Mouse (Mus musculus): ENCODE results near the gene Ncoa1. TPM values are rescaled to one million over a fixed set of nuclear protein-coding genes. Genes with fewer than 3 reads are reported as not detected.
"Not testable (repeated sequence)": the region's sequence is repeated elsewhere in the genome, so short reads cannot be mapped to it uniquely, and the experiment has no call there.

Ncoa1 gene
- total and polyA plus RNA-seq, 2 experiments from 2014 or later, result 7.8 to 15.6 TPM

DNA sequence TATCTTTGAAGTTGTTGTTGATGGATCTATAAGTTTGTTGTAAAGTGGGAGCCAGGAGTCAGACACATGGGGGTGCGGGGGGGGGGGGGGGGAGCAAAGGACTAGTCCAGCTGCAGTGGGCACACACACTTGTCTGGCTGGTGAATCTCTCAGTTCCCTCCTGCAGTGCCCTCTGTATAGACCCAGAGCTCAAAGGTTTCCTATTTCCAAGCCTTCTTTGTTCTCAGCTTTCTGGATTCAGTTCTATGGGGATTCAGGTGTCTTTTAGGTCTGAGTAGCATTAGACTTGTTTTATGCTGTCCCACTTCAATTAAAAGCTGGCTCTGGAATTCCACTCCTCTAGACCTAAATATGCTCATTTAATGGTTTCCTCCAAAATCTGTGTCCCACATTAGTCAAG, 117.5 kb downstream of the Ncoa1 start:
- no peak overlapping the region for H3K4me2 ChIP-seq (ENCODE audit: low read depth, low read length)
- DNase-seq (ENCODE audit: low spot score), result no peak
- no peak for ATAC-seq (ENCODE audit: insufficient read depth, low read depth)
- no peaks in the 10 kb centered on the region for H3K27me3 ChIP-seq (ENCODE audit: control insufficient read depth, insufficient read depth, low read length)
- no peaks in the 10 kb centered on the region for H3K9me3 ChIP-seq (replicated peaks; ENCODE audit: control insufficient read depth, low read length)
- H3K27ac ChIP-seq (ENCODE audit: low read depth), result no peak overlapping the region
- H3K4me1 ChIP-seq (ENCODE audit: control insufficient read depth, insufficient read depth), result peaks cover 3% of the 10 kb centered on the region; the same call in 1 of the 2 replicates
- no peak overlapping the region for H3K9ac ChIP-seq (replicated peaks; ENCODE audit: low read depth, low read length)
- WGBS, result no CpG with 5 or more reads among the region's 1 CpGs
- no peak overlapping the region for H3K4me3 ChIP-seq (ENCODE audit: low read depth, low read length)
- TF ChIP-seq EP300 (IDR thresholded peaks at IDR 0.05; ENCODE audit: low read depth) (no peak), CTCF (IDR thresholded peaks at IDR 0.05; ENCODE audit: low read depth) (no peak)
- H3K36me3 ChIP-seq (replicated peaks; ENCODE audit: control insufficient read depth, insufficient read depth, low read length), result no peaks in the 10 kb centered on the region

GRCm38 (mm10) chr12:4358653-4359052, 118.3 kb downstream of the Ncoa1 start:
- not testable (repeated sequence) for H3K27me3 ChIP-seq (ENCODE audit: control insufficient read depth, insufficient read depth, low read length); ATAC-seq (ENCODE audit: insufficient read depth, low read depth); H3K9ac ChIP-seq (replicated peaks; ENCODE audit: low read depth, low read length); H3K36me3 ChIP-seq (replicated peaks; ENCODE audit: control insufficient read depth, insufficient read depth, low read length); DNase-seq (ENCODE audit: low spot score); H3K4me1 ChIP-seq (ENCODE audit: control insufficient read depth, insufficient read depth); H3K4me3 ChIP-seq (ENCODE audit: low read depth, low read length); H3K4me2 ChIP-seq (ENCODE audit: low read depth, low read length); H3K9me3 ChIP-seq (replicated peaks; ENCODE audit: control insufficient read depth, low read length); H3K27ac ChIP-seq (ENCODE audit: low read depth)
- 88% methylated on average over 2 of the region's 2 CpGs for WGBS

DNA sequence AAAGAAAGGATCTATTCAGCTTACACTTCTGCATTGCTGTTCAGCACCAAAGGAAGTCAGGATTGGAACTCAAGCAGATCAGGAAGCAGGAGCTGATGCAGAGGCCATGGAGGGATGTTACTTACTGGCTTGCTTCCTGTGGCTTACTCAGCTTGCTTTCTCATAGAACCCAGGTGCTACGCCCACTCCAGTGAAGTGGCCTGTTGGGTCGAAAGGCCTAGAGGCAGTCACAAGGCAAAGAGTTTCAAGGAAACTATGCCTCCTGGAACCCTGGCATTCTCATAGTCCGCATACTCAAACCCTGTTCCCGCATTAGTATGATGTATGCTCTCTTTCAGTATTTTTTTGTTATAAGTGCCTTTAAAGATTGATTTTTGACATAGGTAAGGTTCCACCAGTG, 118.9 kb downstream of the Ncoa1 start:
- Histone ChIP-seq H3K4me1 (ENCODE audit: control insufficient read depth, insufficient read depth) (peaks cover 3% of the 10 kb centered on the region; the same call in 1 of the 2 replicates), H3K36me3 (replicated peaks; ENCODE audit: control insufficient read depth, insufficient read depth, low read length) (no peaks in the 10 kb centered on the region), H3K9ac (replicated peaks; ENCODE audit: low read depth, low read length) (no peak overlapping the region), H3K9me3 (replicated peaks; ENCODE audit: control insufficient read depth, low read length) (no peaks in the 10 kb centered on the region), H3K27me3 (ENCODE audit: control insufficient read depth, insufficient read depth, low read length) (no peaks in the 10 kb centered on the region), H3K27ac (ENCODE audit: low read depth) (no peak overlapping the region), H3K4me3 (ENCODE audit: low read depth, low read length) (no peak overlapping the region), H3K4me2 (ENCODE audit: low read depth, low read length) (no peak overlapping the region)
- DNase-seq (ENCODE audit: low spot score) (no peak), ATAC-seq (ENCODE audit: insufficient read depth, low read depth) (no peak)
- 93% methylated on average over 4 of the region's 4 CpGs for WGBS
- TF ChIP-seq EP300 (IDR thresholded peaks at IDR 0.05; ENCODE audit: low read depth), result no peak

DNA sequence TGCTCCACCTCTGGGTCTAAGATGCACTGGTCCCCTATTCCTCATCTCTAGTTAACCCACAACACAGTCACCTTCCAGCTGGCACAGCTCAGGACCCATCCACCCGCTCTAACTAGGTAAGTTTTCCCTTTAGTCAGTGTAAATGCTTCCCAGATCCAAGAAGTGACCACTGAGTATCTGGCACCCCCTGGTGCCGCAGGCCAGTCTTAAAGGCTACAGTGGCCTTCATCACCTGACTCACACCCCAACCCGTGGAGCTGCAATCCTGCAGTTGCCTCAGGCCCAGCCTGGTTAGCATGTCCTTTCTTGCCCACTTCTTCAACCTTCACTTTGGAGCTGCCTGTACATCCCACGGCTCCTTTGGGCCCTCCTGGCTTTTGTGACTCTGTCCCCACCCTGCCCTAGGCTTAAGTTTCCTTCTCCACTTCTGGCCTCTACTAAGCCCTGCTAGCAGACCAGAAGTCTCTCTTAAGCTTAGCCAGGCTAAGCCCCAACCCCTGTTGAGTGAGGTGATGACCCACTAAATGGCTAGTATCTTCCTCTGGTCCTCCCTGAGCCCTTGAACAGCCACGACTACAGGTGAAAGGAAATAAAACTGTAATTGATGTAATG, 120.0 kb downstream of the Ncoa1 start:
- no peak overlapping the region for H3K9ac ChIP-seq (replicated peaks; ENCODE audit: low read depth, low read length)
- DNase-seq (ENCODE audit: low spot score), result no peak
- no peaks in the 10 kb centered on the region for H3K27me3 ChIP-seq (ENCODE audit: control insufficient read depth, insufficient read depth, low read length)
- TF ChIP-seq CTCF (IDR thresholded peaks at IDR 0.05; ENCODE audit: low read depth), result no peak
- no peak for TF ChIP-seq EP300 (IDR thresholded peaks at IDR 0.05; ENCODE audit: low read depth)
- H3K4me2 ChIP-seq (ENCODE audit: low read depth, low read length), result no peak overlapping the region
- H3K27ac ChIP-seq (ENCODE audit: low read depth), result no peak overlapping the region
- H3K4me1 ChIP-seq (ENCODE audit: control insufficient read depth, insufficient read depth), result peaks cover 3% of the 10 kb centered on the region; the same call in 1 of the 2 replicates
- no peaks in the 10 kb centered on the region for H3K36me3 ChIP-seq (replicated peaks; ENCODE audit: control insufficient read depth, insufficient read depth, low read length)
- no peaks in the 10 kb centered on the region for H3K9me3 ChIP-seq (replicated peaks; ENCODE audit: control insufficient read depth, low read length)
- no peak for ATAC-seq (ENCODE audit: insufficient read depth, low read depth)
- 78% methylated on average over 5 of the region's 5 CpGs for WGBS
- no peak overlapping the region for H3K4me3 ChIP-seq (ENCODE audit: low read depth, low read length)

- DNase-seq (ENCODE audit: low spot score) (no peak), ATAC-seq (ENCODE audit: insufficient read depth, low read depth) (no peak; the same call in 1 of the 2 replicates)
- no peak overlapping the region for H3K9ac ChIP-seq (replicated peaks; ENCODE audit: low read depth, low read length)
- H3K4me3 ChIP-seq (ENCODE audit: low read depth, low read length), result no peak overlapping the region
- no peaks in the 10 kb centered on the region for H3K9me3 ChIP-seq (replicated peaks; ENCODE audit: control insufficient read depth, low read length)
- peaks cover 3% of the 10 kb centered on the region; the same call in 1 of the 2 replicates for H3K4me1 ChIP-seq (ENCODE audit: control insufficient read depth, insufficient read depth)
- H3K27me3 ChIP-seq (ENCODE audit: control insufficient read depth, insufficient read depth, low read length), result no peaks in the 10 kb centered on the region
- no peaks in the 10 kb centered on the region for H3K36me3 ChIP-seq (replicated peaks; ENCODE audit: control insufficient read depth, insufficient read depth, low read length)
- 23% methylated on average over 2 of the region's 2 CpGs for WGBS
- no peak overlapping the region for H3K4me2 ChIP-seq (ENCODE audit: low read depth, low read length)
- TF ChIP-seq EP300 (IDR thresholded peaks at IDR 0.05; ENCODE audit: low read depth) (no peak), CTCF (IDR thresholded peaks at IDR 0.05; ENCODE audit: low read depth) (no peak)
- no peak overlapping the region for H3K27ac ChIP-seq (ENCODE audit: low read depth)
Measured at GRCm38 (mm10) chr12:4355019-4355730, 121.8 kb downstream of the Ncoa1 start.
